In the genomic region with DNA sequence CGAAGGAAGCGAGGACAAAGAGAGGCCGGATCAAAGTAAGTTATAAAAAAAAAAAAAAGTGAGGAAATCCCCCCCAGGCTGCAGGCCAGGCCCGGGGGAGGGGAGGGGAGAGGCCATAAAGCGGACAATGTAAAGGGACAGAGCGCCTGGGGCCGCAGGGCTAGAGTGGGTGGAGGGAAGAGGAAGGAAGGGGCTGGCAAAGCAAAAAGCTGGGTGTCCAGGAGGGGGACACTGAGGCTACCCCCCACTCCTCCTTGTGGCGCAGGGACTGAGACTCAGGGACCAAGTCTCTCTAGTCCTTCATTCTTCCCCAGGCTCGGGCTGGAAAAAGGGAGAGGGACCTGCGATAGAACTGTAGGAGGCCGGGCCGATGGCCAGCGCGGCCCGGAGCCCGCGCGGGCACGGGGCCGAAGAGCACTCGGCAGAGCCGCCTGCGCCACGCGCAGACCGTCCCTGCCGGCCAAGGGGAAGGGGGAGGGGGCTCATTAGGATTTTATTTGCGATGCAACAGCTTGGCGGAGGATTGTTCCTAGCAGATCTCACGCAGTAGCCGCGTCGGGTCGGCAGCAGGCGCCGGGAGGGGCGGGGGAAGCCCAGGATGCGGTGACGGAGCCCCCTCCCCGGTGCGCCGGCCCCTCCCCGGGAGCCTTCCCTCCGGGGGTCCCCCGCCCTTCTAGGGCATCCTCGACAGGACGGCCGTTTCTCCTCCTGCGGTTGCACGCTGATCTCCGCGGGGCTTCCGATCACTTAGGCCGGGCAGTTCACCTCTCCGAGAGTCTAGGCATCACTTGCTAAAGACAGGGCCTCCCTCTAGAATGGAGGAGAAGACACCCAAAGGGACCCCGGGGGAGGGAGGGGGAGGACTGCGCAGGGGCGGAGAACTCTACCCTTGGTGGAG, we compare ENCODE assay signal across 9 mouse cellular contexts. TPM values are rescaled to one million over a fixed set of nuclear protein-coding genes. Genes with fewer than 3 reads are reported as not detected.
DNase-seq lines count a peak whose midpoint lies in the region; ATAC-seq and TF ChIP-seq lines count a peak whose summit lies in the region.
"Had no signal": no experiment of that assay in that cellular context is flagged by ENCODE, and none has a peak within 500 bp of the region (broad histone marks: within the 10 kb centered on the region; RNA-seq: fewer than 3 reads in every experiment).

No protein-coding gene starts in this region.

- peaks cover 6% of the 10 kb centered on the region for H3K4me1 ChIP-seq in hindbrain, embryonic 11.5 days (replicated peaks; ENCODE audit: control insufficient read depth, insufficient read depth, low read length)
- H3K4me1 ChIP-seq in hindbrain, embryonic 10.5 days (replicated peaks), result peaks cover 14% of the 10 kb centered on the region
- H3K4me1 ChIP-seq in hindbrain, embryonic 16.5 days (ENCODE audit: control insufficient read depth, insufficient read depth, low read depth, low read length), result peaks cover 7% of the 10 kb centered on the region; the same call in 1 of the 2 replicates
- H3K4me1 ChIP-seq in liver, postnatal 0 days (ENCODE audit: insufficient read depth), result peaks cover 4% of the 10 kb centered on the region; the same call in 1 of the 2 replicates

- H3K9ac ChIP-seq in hindbrain, embryonic 11.5 days (ENCODE audit: low read depth, low read length), result no peak overlapping the region
- H3K9ac ChIP-seq in hindbrain, embryonic 16.5 days (ENCODE audit: low read depth, low read length), result peak overlapping the region; percentile 27
- H3K9ac ChIP-seq in liver, postnatal 0 days (replicated peaks), result no peak overlapping the region

- H3K4me2 ChIP-seq in hindbrain, embryonic 11.5 days (replicated peaks; ENCODE audit: low read depth, low read length), result peak overlapping the region; percentile 21; the same call in 1 of the 2 replicates
- H3K4me2 ChIP-seq in hindbrain, embryonic 16.5 days (ENCODE audit: low read length), result peak overlapping the region; percentile 48
- H3K4me2 ChIP-seq in liver, postnatal 0 days (ENCODE audit: low read depth, low read length), result peak overlapping the region; percentile 13; the same call in 1 of the 2 replicates

- under 1% methylated on average over 53 of the region's 58 CpGs for WGBS in hindbrain, embryonic 11.5 days
- WGBS in hindbrain, embryonic 10.5 days, result under 1% methylated on average over 58 of the region's 58 CpGs
- WGBS in hindbrain, embryonic 16.5 days, result under 1% methylated on average over 58 of the region's 58 CpGs
- 1% methylated on average over 57 of the region's 58 CpGs for WGBS in liver, postnatal 0 days (ENCODE audit: insufficient replicate concordance)

- ATAC-seq in hindbrain, embryonic 11.5 days (ENCODE audit: low FRiP score), result no peak
- ATAC-seq in hindbrain, embryonic 16.5 days, result peak; percentile 69
- no peak for ATAC-seq in liver, postnatal 0 days

- peak; percentile 67 for DNase-seq in hindbrain, embryonic 11.5 days (ENCODE audit: low spot score)
- DNase-seq in hindbrain, embryonic 10.5 days (ENCODE audit: low spot score), result no peak
- DNase-seq in adrenal gland, postnatal 14 days, result peak; percentile 73
- no peak for DNase-seq in liver, postnatal 0 days
- no peak for DNase-seq in cerebellum, adult 8-10 months
- no peak for DNase-seq in frontal cortex, postnatal 10 days (ENCODE audit: low spot score in 2 of 2)
- DNase-seq in ovary, postnatal 14 days (ENCODE audit: low spot score), result no peak

- no peaks in the 10 kb centered on the region for H3K9me3 ChIP-seq in hindbrain, embryonic 11.5 days (ENCODE audit: control insufficient read depth, low read length)
- no peaks in the 10 kb centered on the region for H3K9me3 ChIP-seq in hindbrain, embryonic 10.5 days
- no peaks in the 10 kb centered on the region for H3K9me3 ChIP-seq in hindbrain, embryonic 16.5 days (ENCODE audit: control insufficient read depth, low read length)
- no peaks in the 10 kb centered on the region for H3K9me3 ChIP-seq in liver, postnatal 0 days (ENCODE audit: low read length)

- H3K36me3 ChIP-seq in hindbrain, embryonic 11.5 days (ENCODE audit: control insufficient read depth, insufficient read depth, low read length), result no peaks in the 10 kb centered on the region
- no peaks in the 10 kb centered on the region for H3K36me3 ChIP-seq in hindbrain, embryonic 10.5 days
- no peaks in the 10 kb centered on the region for H3K36me3 ChIP-seq in hindbrain, embryonic 16.5 days (ENCODE audit: control insufficient read depth, insufficient read depth, low read length)
- H3K36me3 ChIP-seq in liver, postnatal 0 days (replicated peaks; ENCODE audit: insufficient read depth, low read length), result no peaks in the 10 kb centered on the region

- TF ChIP-seq CTCF in liver, postnatal 0 days (IDR thresholded peaks at IDR 0.05; ENCODE audit: low read depth), result no peak

- peaks cover 98% of the 10 kb centered on the region for H3K27me3 ChIP-seq in hindbrain, embryonic 11.5 days (ENCODE audit: control insufficient read depth, insufficient read depth, low read length)
- H3K27me3 ChIP-seq in hindbrain, embryonic 10.5 days (ENCODE audit: insufficient read depth, poor library complexity, severe bottlenecking), result peaks cover 100% of the 10 kb centered on the region
- H3K27me3 ChIP-seq in hindbrain, embryonic 16.5 days (replicated peaks; ENCODE audit: control insufficient read depth, insufficient read depth, low read length), result peaks cover 75% of the 10 kb centered on the region
- H3K27me3 ChIP-seq in liver, postnatal 0 days (ENCODE audit: insufficient read depth, low read length), result peaks cover 99% of the 10 kb centered on the region

- H3K4me3 ChIP-seq in hindbrain, embryonic 11.5 days (ENCODE audit: low read depth, low read length), result peak overlapping the region; percentile 19
- no peak overlapping the region for H3K4me3 ChIP-seq in hindbrain, embryonic 10.5 days
- peak overlapping the region; percentile 28 for H3K4me3 ChIP-seq in hindbrain, embryonic 16.5 days (ENCODE audit: low read length)
- peak overlapping the region; percentile 13; the same call in 1 of the 2 replicates for H3K4me3 ChIP-seq in liver, postnatal 0 days (ENCODE audit: low read depth, low read length)

- H3K27ac ChIP-seq in hindbrain, embryonic 11.5 days (ENCODE audit: low read depth, low read length), result no peak overlapping the region
- no peak overlapping the region for H3K27ac ChIP-seq in hindbrain, embryonic 10.5 days
- H3K27ac ChIP-seq in hindbrain, embryonic 16.5 days (ENCODE audit: low read depth, low read length), result no peak overlapping the region
- no peak overlapping the region for H3K27ac ChIP-seq in liver, postnatal 0 days (ENCODE audit: low read depth)

- no peak for TF ChIP-seq EP300 in liver, postnatal 0 days (IDR thresholded peaks at IDR 0.05; ENCODE audit: low read depth)

RNA-seq across cellular contexts. Expression of a gene that starts 1.0 kb away (rescaled TPM):
- polyA plus RNA-seq in hindbrain, embryonic 11.5 days (2014; fragmentation: Nextera tagmentation; extraction: Ambion mirVana), result 0.80 and 3.2 TPM in 2 replicates
- polyA plus RNA-seq in hindbrain, embryonic 10.5 days (2016; fragmentation: Nextera tagmentation; extraction: Ambion mirVana), result not detected in 2 replicates
- total RNA-seq in adrenal gland, postnatal 14 days (2021), result 99.3 and 156 TPM in 2 replicates
- polyA plus RNA-seq in hindbrain, embryonic 16.5 days (2015; fragmentation: Nextera tagmentation; extraction: Ambion mirVana), result 1.4 and 5.2 TPM in 2 replicates
- not detected in 2 replicates for polyA plus RNA-seq in liver, postnatal 0 days (2015; fragmentation: Nextera tagmentation; extraction: Ambion mirVana)
- total RNA-seq: left cerebral cortex, postnatal 14 days had no signal

RNA-seq across cellular contexts. Expression of a gene that starts 9.4 kb away (rescaled TPM):
- polyA plus RNA-seq in hindbrain, embryonic 11.5 days (2014; fragmentation: Nextera tagmentation; extraction: Ambion mirVana), result 3.1 and 7.0 TPM in 2 replicates
- 0.08 TPM in 1 of 2 replicates, not detected in the other for polyA plus RNA-seq in hindbrain, embryonic 10.5 days (2016; fragmentation: Nextera tagmentation; extraction: Ambion mirVana)
- 56.7 and 59.4 TPM in 2 replicates for total RNA-seq in adrenal gland, postnatal 14 days (2021)
- polyA plus RNA-seq in hindbrain, embryonic 16.5 days (2015; fragmentation: Nextera tagmentation; extraction: Ambion mirVana), result 15.1 and 15.9 TPM in 2 replicates
- polyA plus RNA-seq in liver, postnatal 0 days (2015; fragmentation: Nextera tagmentation; extraction: Ambion mirVana), result not detected in 2 replicates
- total RNA-seq: left cerebral cortex, postnatal 14 days had no signal

RNA-seq across cellular contexts. Expression of a gene that starts 14.2 kb away (rescaled TPM):
- polyA plus RNA-seq in hindbrain, embryonic 11.5 days (2014; fragmentation: Nextera tagmentation; extraction: Ambion mirVana), result 4.0 and 11.2 TPM in 2 replicates
- not detected in 2 replicates for polyA plus RNA-seq in hindbrain, embryonic 10.5 days (2016; fragmentation: Nextera tagmentation; extraction: Ambion mirVana)
- total RNA-seq in adrenal gland, postnatal 14 days (2021), result 34.3 and 37.8 TPM in 2 replicates
- 29.3 and 33.1 TPM in 2 replicates for polyA plus RNA-seq in hindbrain, embryonic 16.5 days (2015; fragmentation: Nextera tagmentation; extraction: Ambion mirVana)
- 0.27 and 0.51 TPM in 2 replicates for polyA plus RNA-seq in liver, postnatal 0 days (2015; fragmentation: Nextera tagmentation; extraction: Ambion mirVana)
- total RNA-seq: left cerebral cortex, postnatal 14 days had no signal

RNA-seq across cellular contexts. Expression of a gene that starts 20.0 kb away (rescaled TPM):
- 15.9 and 38.5 TPM in 2 replicates for polyA plus RNA-seq in hindbrain, embryonic 11.5 days (2014; fragmentation: Nextera tagmentation; extraction: Ambion mirVana)
- polyA plus RNA-seq in hindbrain, embryonic 10.5 days (2016; fragmentation: Nextera tagmentation; extraction: Ambion mirVana), result 0.31 TPM in 1 of 2 replicates, not detected in the other
- total RNA-seq in adrenal gland, postnatal 14 days (2021), result 35.7 and 39.8 TPM in 2 replicates
- 49.9 and 53.3 TPM in 2 replicates for polyA plus RNA-seq in hindbrain, embryonic 16.5 days (2015; fragmentation: Nextera tagmentation; extraction: Ambion mirVana)
- not detected in 2 replicates for polyA plus RNA-seq in liver, postnatal 0 days (2015; fragmentation: Nextera tagmentation; extraction: Ambion mirVana)
- total RNA-seq: left cerebral cortex, postnatal 14 days had no signal

RNA-seq across cellular contexts. Expression of a gene that starts 30.9 kb away (rescaled TPM):
- 33.1 and 42.5 TPM in 2 replicates for polyA plus RNA-seq in hindbrain, embryonic 11.5 days (2014; fragmentation: Nextera tagmentation; extraction: Ambion mirVana)
- polyA plus RNA-seq in hindbrain, embryonic 10.5 days (2016; fragmentation: Nextera tagmentation; extraction: Ambion mirVana), result 0.14 and 6.3 TPM in 2 replicates
- 17.1 and 18.7 TPM in 2 replicates for total RNA-seq in adrenal gland, postnatal 14 days (2021)
- 120 and 133 TPM in 2 replicates for polyA plus RNA-seq in hindbrain, embryonic 16.5 days (2015; fragmentation: Nextera tagmentation; extraction: Ambion mirVana)
- 0.75 and 0.91 TPM in 2 replicates for polyA plus RNA-seq in liver, postnatal 0 days (2015; fragmentation: Nextera tagmentation; extraction: Ambion mirVana)
- total RNA-seq: left cerebral cortex, postnatal 14 days had no signal

Comparison
In these comparisons a context has a peak if more than half of its experiments do, and no peak if none do; other contexts are left out.
1. DNase-seq: peak in hindbrain, embryonic 11.5 days (single experiment) and adrenal gland, postnatal 14 days (single experiment); none in hindbrain, embryonic 10.5 days (single experiment), liver, postnatal 0 days (single experiment), cerebellum, adult 8-10 months (single experiment), frontal cortex, postnatal 10 days (0 of 2) and ovary, postnatal 14 days (single experiment).
2. Peak in every context shown above with its lines, with median percentiles within 50 percentile points of each other: H3K4me2 ChIP-seq.